Mouse (Mus musculus) left cerebral cortex, adult 2 months (tissue): ENCODE measurements around the gene Rac3. TPM values are rescaled to one million over a fixed set of nuclear protein-coding genes. Genes with fewer than 3 reads are reported as not detected.
A peak's percentile ranks its signal among the peaks of the same experiment; 100 is the strongest.
"Not testable (repeated sequence)": the region's sequence is repeated elsewhere in the genome, so short reads cannot be mapped to it uniquely, and the experiment has no call there.

Experiments
- DNase-seq, 2 experiments: peaks; one replicate each; pipeline ENCODE4 v3.0.0; 2021 to 2022; ENCODE audit warnings: low spot score in 2 of 2, mixed read lengths in 1 of 2; ENCODE audit errors: extremely low spot score in 1 of 2
- H3K27ac ChIP-seq: fragments of 200-600 bp; 2 replicates; pipeline ENCODE4 v1.8.1; 2022
- H3K4me3 ChIP-seq: fragments of 200-600 bp; 2 replicates; pipeline ENCODE4 v1.8.1; 2022
- CTCF ChIP-seq: fragments of 200-600 bp; IDR thresholded peaks from 2 replicates; pipeline ENCODE4 v1.8.1; 2022; ENCODE audit warnings: antibody characterized with exemption, mild to moderate bottlenecking, moderate library complexity
- intact Hi-C: fragments of 180-260 bp; cut with DNase I; formaldehyde crosslinking; loops from one replicate; pipeline ENCODE4 v1.15.1; 2025
- total RNA-seq, 2 experiments: library from RNA; stranded (reverse); gene quantifications; 2 replicates each; pipeline ENCODE4 v1.2.3; 2021

Gene Rac3
- total RNA-seq, 2 experiments from 2014 or later = 34.0 to 39.6 TPM

DNA sequence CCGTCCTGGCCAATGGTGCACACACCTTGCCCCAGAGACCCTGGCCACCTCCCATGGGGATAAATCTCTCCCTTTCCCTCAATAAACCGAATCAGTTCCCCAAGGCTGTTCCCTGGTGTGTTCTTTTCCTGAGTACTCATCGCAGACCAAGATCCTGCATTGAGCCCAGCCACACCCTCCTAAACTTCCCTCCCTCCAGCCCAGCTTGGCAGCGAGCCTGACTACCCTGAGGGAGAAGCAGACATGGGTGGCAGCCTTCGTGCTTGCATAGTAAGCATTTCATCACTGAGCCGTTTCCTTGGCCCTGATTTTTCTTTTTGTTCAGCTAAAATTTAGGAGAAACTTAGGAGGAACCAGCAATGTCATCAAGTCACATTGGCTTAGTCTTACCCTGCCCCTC lies 12.3 kb downstream of the Rac3 start:
- Histone ChIP-seq H3K4me3 (no peak overlapping the region), H3K27ac (no peak overlapping the region)
- no peak for TF ChIP-seq CTCF
- DNase-seq = no peak
- intact Hi-C loops = no loop called here

DNA sequence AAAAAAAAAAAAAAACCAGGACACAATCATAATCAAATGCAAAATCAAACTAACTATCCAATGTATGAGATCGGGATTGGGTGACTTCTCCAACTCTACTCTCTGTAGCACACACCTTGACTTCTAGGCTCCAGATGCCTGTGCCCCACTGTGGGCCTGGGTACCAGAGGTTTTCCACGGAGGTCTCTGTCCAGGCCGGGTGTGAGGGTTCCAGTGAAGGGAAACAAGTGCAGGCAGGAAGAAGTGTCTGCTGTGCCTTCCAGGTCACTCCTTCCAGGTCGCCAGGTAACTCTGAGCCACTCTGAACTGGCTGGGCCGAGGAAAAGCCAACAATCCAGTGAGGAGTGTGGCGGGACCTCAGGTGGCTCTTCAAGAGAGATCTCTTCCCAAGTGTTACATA lies 15.2 kb downstream of the Rac3 start:
- intact Hi-C loops = no loop called here
- TF ChIP-seq CTCF = no peak
- Histone ChIP-seq H3K4me3 (no peak overlapping the region), H3K27ac (no peak overlapping the region)
- no peak for DNase-seq

DNA sequence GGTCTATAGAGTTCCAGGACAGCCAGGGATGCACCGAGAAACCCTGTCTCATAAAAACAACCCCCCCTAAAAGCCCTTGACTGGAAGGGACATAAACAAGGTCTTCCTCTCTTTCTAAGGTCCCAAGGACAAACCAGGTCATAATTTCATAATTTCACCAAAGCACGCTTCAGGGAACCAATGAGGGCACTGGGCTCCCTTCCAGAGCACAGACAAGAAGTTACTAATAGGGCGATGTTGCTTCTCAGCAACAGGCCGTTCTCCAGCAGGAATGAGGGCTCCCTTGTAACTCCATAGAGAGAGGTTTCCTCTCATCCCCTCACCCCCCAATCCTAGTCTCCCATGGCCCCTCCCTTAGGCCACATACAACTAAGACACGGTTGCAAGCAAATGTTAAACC lies 19.7 kb downstream of the Rac3 start:
- no peak for TF ChIP-seq CTCF
- Histone ChIP-seq H3K27ac (no peak overlapping the region), H3K4me3 (no peak overlapping the region)
- intact Hi-C loops = no loop called here
- DNase-seq = no peak

DNA sequence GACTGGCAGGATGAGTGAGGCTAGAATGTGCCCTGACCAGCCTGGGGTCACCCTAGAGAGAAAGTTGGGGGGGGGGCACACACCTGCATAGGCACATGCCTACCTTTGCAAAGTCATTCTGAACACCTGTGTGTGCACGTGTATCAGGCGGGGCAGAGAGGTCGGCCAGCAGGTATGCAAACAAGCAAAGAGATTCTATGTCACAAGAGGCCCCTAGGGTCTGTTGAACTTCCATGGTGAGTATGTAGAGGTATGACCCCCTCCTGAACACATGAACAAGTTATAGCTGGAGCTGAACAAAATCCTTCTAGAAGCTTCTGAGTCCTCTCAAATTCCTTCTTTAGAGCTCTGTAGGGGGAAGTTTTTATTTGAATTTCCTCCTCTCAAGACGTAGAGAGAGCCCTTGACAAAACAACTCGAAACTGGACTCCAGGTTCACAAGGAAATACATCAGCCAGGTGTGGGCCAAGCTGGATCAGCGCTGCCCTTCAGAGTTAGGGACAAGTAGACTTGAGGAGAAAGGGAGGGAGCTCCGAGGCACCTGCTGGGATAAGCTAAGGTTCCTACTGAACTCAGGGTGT lies 22.9 kb downstream of the Rac3 start:
- no peak overlapping the region for H3K4me3 ChIP-seq
- H3K27ac ChIP-seq = no peak overlapping the region
- intact Hi-C loops = no loop called here
- no peak for DNase-seq
- no peak for TF ChIP-seq CTCF

DNA sequence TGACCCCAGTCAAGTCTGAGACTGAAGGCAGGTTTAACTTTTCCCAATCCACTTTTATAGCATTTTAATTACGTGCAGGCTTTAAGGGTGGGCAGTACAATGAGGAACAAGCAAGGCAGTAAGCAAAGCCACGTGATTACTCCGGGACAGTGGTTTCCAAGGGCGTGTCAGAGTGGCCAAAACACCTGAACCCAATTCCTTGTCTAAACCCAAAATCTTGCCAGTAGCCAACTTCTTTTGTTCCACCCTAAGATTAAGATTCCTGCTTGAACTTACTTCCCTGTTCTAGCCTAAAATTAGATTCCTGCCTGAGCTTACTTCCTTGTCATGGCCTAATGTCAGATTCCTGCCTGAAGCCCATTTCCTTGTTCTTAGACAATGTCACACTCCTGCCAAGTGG lies 26.7 kb downstream of the Rac3 start:
- no peak overlapping the region for H3K4me3 ChIP-seq
- intact Hi-C loops = no loop called here
- no peak for TF ChIP-seq CTCF
- DNase-seq = no peak
- H3K27ac ChIP-seq = no peak overlapping the region

DNA sequence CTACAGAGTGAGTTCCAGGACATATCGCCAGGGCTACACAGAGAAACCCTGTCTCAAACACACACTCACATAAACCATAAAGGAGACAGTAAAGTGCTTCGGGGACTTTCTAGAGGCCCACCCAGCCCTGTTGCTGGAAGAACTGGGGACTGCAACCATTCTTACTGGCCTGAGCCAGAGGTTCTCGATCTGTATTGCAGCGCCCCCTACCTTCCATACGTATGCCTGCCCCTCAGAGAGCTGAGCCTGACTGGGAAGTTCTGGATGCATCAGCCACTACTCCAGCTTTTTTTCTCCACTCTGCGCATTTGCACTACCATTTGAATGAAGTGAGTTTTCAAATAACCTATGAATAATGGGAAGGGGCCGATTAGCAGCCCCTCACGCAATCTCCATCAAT lies 28.2 kb downstream of the Rac3 start:
- TF ChIP-seq CTCF = peak; percentile 49
- no peak for DNase-seq
- no peak overlapping the region for H3K4me3 ChIP-seq
- intact Hi-C loops = no loop called here
- no peak overlapping the region for H3K27ac ChIP-seq

DNA sequence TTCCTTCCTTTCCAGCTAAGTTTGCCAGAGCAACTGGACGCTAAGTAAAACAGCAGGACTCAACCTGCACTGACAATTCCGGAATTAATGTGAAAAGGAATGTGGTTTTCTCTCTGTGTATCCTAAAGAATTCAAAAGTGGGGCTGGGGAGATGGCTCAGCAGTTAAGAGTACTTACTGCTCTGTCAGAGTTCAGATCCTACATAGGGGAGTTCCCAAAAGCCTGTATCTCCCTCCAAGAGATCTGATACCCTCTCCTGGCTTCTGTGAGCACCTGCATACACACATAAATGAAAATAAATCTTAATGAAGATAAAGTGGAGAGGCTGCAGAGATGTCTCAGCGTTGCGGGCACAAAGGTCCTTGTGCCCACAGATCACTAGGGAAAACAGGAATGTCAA lies 30.3 kb downstream of the Rac3 start:
- no peak for TF ChIP-seq CTCF
- Histone ChIP-seq H3K27ac (no peak overlapping the region), H3K4me3 (no peak overlapping the region)
- intact Hi-C loops = no loop called here
- DNase-seq = no peak

DNA sequence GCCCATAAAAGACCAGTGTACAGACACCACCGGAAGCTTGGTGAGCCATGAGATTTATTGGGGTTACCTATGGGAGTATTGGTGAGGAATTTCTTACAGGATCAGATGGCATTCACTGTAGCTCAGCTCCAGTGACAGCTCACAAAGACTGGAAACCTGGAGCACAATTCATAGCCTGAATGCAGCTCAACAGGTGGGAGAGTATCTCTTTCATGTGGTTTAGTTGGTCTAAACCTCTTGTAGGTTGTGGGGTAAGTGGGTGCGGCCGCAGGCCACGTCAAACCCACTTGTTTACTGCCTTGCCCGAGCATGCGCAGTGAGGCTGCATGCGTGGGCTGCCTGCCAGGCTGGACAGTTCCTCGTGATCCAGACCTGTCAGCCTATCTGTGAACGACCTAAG lies 39.0 kb downstream of the Rac3 start:
- TF ChIP-seq CTCF = no peak
- H3K27ac ChIP-seq = no peak overlapping the region
- H3K4me3 ChIP-seq = no peak overlapping the region
- intact Hi-C loops = no loop called here
- DNase-seq = no peak

DNA sequence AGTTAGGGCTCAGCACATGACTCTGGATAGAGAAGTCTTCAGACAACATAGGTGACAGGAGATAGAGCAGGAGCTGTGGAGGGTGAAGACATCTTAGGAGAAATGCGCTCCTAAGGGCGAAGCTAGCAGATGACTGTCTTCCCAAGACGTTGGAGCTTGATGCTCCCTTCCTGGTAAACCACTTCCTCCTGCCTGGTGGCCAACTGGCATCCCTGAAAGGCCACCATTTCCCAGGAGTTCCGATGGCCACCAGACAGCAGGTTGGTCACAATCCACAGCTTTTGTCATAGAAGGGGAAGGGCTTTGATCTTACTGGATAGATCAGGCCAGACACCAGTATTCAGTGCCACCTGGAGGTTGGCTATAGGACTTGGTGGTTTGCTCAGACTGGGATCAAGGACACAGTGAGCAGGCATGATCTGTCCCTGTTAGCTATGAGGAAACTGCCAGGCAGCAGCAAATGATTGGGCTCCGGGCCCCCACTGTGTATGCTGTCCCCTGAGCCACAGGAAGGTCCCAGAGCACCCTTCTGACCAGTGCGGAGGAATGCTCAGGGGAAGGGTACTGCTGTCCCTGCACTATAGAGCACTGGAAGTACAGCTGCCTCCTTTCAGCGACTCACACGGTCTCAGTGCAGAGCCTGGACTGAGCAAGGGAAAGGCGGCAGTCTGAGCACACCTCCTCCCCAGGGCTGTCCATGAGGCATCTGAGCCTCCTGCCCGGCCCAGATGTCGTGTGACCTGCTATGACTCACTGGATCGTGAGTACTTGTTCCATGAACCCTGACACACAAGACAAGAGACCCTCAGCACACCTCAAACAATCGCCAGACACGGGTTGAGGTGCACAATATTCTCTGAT lies 40.8 kb downstream of the Rac3 start:
- H3K4me3 ChIP-seq = no peak overlapping the region
- no peak for DNase-seq
- intact Hi-C loops = no loop called here
- H3K27ac ChIP-seq = no peak overlapping the region
- no peak for TF ChIP-seq CTCF

DNA sequence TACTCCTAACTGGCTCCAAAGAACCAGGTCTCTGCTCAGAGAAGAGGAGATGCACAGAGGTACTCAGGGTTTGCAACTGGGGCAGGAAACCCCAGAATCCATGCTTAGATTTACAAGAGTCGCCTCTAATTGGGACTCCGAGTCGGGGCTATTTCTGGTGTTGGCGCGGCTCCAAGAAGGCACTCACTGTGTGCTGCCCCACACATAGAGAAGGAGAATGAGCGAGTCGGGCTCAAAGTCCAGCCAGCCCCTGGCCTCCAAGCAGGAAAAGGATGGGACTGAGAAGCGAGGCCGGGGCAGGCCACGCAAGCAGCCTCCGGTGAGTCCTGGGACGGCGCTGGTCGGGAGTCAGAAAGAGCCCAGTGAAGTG lies 41.4 kb downstream of the Rac3 start, which contains the start of gene Hmga1b:
Gene Hmga1b (plus strand): TSS at position 123 of the 370 bp plus-strand sequence.
- H3K27ac ChIP-seq, intact Hi-C loops: not testable (repeated sequence)

DNA sequence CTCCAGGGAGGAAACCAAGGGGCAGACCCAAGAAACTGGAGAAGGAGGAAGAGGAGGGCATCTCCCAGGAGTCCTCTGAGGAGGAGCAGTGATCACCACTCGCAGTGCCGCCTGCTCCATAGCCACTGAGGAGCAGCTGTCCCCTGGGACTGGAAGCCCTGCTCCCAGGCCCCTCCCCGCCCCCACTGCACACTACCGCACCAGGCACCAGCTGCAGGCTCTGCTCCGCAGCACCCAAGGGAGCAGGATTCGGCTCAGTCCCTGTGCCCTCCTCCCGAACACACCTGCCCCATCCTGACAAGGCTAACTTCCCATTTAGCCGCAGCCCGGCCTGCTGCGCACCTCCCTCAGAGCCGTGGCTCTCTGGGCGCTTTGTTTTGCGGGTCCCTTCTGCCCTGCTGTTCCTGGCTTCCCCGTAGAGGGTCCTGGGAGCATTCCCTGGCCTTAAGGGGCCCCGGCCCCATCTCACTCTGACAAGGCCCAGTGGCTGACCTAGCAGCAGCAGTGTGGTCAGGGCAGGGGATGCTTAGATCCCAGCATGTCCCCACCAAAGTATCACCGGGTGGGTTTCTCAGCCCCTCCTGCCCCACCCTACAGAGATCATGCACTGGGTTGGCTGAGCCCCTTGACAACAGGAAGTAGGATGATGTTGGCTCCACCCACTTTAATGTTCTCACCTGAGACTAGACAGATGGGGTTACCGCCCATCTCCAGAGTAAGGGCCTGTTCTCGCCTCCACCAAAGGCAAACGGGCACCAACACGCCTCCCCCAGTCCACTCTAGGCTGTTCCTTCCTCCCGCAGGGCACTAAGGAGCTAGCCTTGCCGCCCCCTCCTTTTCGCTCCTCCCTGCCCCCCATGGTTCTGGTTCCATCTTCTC lies 42.1 kb downstream of the Rac3 start:
- DNase-seq, H3K4me3 ChIP-seq, H3K27ac ChIP-seq, intact Hi-C loops: not testable (repeated sequence)

More for the DNA sequence above, 41.4 kb downstream of the Rac3 start, which contains the start of gene Hmga1b:
- not testable (repeated sequence) for DNase-seq, H3K4me3 ChIP-seq

DNA sequence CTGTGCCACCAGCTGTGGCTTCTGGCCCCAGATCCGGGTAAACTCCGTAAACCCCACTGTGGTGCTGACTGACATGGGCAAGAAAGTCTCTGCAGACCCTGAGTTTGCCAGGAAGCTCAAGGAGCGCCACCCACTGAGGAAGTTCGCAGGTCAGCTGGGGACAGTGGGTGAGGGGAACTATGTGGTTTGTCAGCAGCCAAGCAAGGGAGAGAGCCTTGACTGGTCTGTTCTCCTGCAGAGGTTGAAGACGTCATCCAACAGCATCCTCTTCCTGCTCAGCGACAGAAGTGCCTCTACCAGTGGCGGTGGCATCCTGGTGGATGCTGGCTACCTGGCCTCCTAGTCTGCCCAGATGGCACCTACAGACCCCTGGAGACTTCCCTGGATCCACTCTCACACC lies 45.8 kb downstream of the Rac3 start:
- intact Hi-C loops, H3K4me3 ChIP-seq, H3K27ac ChIP-seq, DNase-seq: not testable (repeated sequence)
